ENCODE assay signal across 17 mouse cellular contexts in the genomic region with DNA sequence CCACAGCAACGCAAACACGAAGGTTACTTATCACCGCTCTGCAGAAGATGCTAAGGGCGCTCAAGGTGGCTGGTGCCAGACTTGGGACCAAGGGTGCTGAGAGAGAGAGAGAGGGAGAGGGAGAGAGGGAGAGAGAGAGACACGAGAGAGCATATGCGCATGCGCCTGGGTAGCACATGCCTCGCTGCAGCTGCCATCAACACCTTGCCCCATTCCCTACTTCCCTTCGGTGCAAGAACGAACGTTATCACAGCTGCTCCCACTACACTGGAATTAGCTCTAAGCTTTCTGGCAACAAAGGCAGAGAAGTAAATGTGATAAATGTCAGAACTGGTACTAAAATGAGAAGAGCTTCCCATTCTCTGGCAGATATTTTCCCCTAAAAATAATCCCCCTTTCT.
DNase-seq lines count a peak whose midpoint lies in the region; ATAC-seq and TF ChIP-seq lines count a peak whose summit lies in the region.
"Had no signal": no experiment of that assay in that cellular context is flagged by ENCODE, and none has a peak within 500 bp of the region (broad histone marks: within the 10 kb centered on the region; RNA-seq: fewer than 3 reads in every experiment).

No protein-coding gene starts in this region.

- no peak for TF ChIP-seq CTCF in forebrain, postnatal 0 days (IDR thresholded peaks at IDR 0.05; ENCODE audit: low read depth)
- no peak for TF ChIP-seq CTCF in heart, postnatal 0 days (IDR thresholded peaks at IDR 0.05; ENCODE audit: low read depth)
- no peak for TF ChIP-seq CTCF in midbrain, postnatal 0 days (IDR thresholded peaks at IDR 0.05)

- no peaks in the 10 kb centered on the region for H3K36me3 ChIP-seq in forebrain, postnatal 0 days (ENCODE audit: insufficient read depth)
- no peaks in the 10 kb centered on the region for H3K36me3 ChIP-seq in forebrain, embryonic 15.5 days
- H3K36me3 ChIP-seq in heart, postnatal 0 days (replicated peaks; ENCODE audit: control insufficient read depth, insufficient read depth, low read length), result peaks cover 9% of the 10 kb centered on the region
- H3K36me3 ChIP-seq in midbrain, embryonic 13.5 days, result no peaks in the 10 kb centered on the region; the same call in 1 of the 2 replicates
- H3K36me3 ChIP-seq in midbrain, embryonic 10.5 days, result peaks cover 9% of the 10 kb centered on the region
- H3K36me3 ChIP-seq in limb, embryonic 14.5 days (ENCODE audit: control insufficient read depth, insufficient read depth, low read length), result peaks cover 7% of the 10 kb centered on the region; the same call in 1 of the 2 replicates
- H3K36me3 ChIP-seq in midbrain, postnatal 0 days (ENCODE audit: insufficient read depth, low read length), result peaks cover 4% of the 10 kb centered on the region; the same call in 1 of the 2 replicates
- H3K36me3 ChIP-seq: hindbrain, embryonic 12.5 days had no signal

- no peaks in the 10 kb centered on the region for H3K9me3 ChIP-seq in forebrain, postnatal 0 days (ENCODE audit: low read length)
- no peaks in the 10 kb centered on the region for H3K9me3 ChIP-seq in forebrain, embryonic 15.5 days
- H3K9me3 ChIP-seq in heart, postnatal 0 days (replicated peaks; ENCODE audit: control insufficient read depth, low read length), result no peaks in the 10 kb centered on the region
- H3K9me3 ChIP-seq in midbrain, embryonic 13.5 days, result no peaks in the 10 kb centered on the region
- H3K9me3 ChIP-seq in midbrain, embryonic 10.5 days (replicated peaks), result no peaks in the 10 kb centered on the region
- no peaks in the 10 kb centered on the region for H3K9me3 ChIP-seq in limb, embryonic 14.5 days (ENCODE audit: control insufficient read depth, low read length)
- no peaks in the 10 kb centered on the region for H3K9me3 ChIP-seq in midbrain, postnatal 0 days (ENCODE audit: low read length)
- H3K9me3 ChIP-seq: hindbrain, embryonic 12.5 days had no signal

- no peak for TF ChIP-seq POLR2A in limb, embryonic 14.5 days (IDR thresholded peaks at IDR 0.05; ENCODE audit: borderline replicate concordance, extremely low read depth, insufficient read depth, insufficient read length)

- H3K9ac ChIP-seq in forebrain, postnatal 0 days, result no peak overlapping the region
- H3K9ac ChIP-seq in forebrain, embryonic 15.5 days (replicated peaks), result no peak overlapping the region
- no peak overlapping the region for H3K9ac ChIP-seq in heart, postnatal 0 days (replicated peaks; ENCODE audit: low read depth, low read length)
- H3K9ac ChIP-seq in midbrain, embryonic 13.5 days (replicated peaks), result no peak overlapping the region
- no peak overlapping the region for H3K9ac ChIP-seq in limb, embryonic 14.5 days (ENCODE audit: low read depth, low read length, severe bottlenecking)
- no peak overlapping the region for H3K9ac ChIP-seq in midbrain, postnatal 0 days (replicated peaks; ENCODE audit: low read length, poor library complexity, severe bottlenecking)
- H3K9ac ChIP-seq: hindbrain, embryonic 12.5 days; liver, embryonic 14.5 days had no signal

- H3K4me2 ChIP-seq in forebrain, postnatal 0 days (ENCODE audit: low read depth), result no peak overlapping the region
- no peak overlapping the region for H3K4me2 ChIP-seq in forebrain, embryonic 15.5 days (replicated peaks)
- no peak overlapping the region for H3K4me2 ChIP-seq in heart, postnatal 0 days (ENCODE audit: low read depth, low read length)
- no peak overlapping the region for H3K4me2 ChIP-seq in midbrain, embryonic 13.5 days (replicated peaks)
- 0 out of 2 replicates have a peak overlapping the region, but pooled peaks have one; percentile 16 for H3K4me2 ChIP-seq in limb, embryonic 14.5 days (replicated peaks; ENCODE audit: low read depth, low read length, severe bottlenecking)
- no peak overlapping the region for H3K4me2 ChIP-seq in midbrain, postnatal 0 days (ENCODE audit: low read depth, low read length, poor library complexity, severe bottlenecking)
- H3K4me2 ChIP-seq: hindbrain, embryonic 12.5 days had no signal

- ATAC-seq in forebrain, postnatal 0 days, result 0 out of 2 replicates have a peak, but pooled peaks have one; percentile 26
- ATAC-seq in forebrain, embryonic 15.5 days (replicated peaks), result no peak
- ATAC-seq in heart, postnatal 0 days (ENCODE audit: insufficient read depth, low read depth), result peak; percentile 7; the same call in 1 of the 2 replicates
- ATAC-seq in midbrain, embryonic 13.5 days, result no peak
- no peak for ATAC-seq in limb, embryonic 14.5 days (ENCODE audit: low FRiP score, low read depth)
- no peak for ATAC-seq in midbrain, postnatal 0 days (ENCODE audit: low FRiP score)
- ATAC-seq: lung, postnatal 0 days had no signal

- H3K27me3 ChIP-seq in forebrain, postnatal 0 days (ENCODE audit: insufficient read depth, low read length), result no peaks in the 10 kb centered on the region
- no peaks in the 10 kb centered on the region for H3K27me3 ChIP-seq in forebrain, embryonic 15.5 days
- no peaks in the 10 kb centered on the region for H3K27me3 ChIP-seq in heart, postnatal 0 days (ENCODE audit: control insufficient read depth, insufficient read depth, low read length)
- H3K27me3 ChIP-seq in midbrain, embryonic 13.5 days, result no peaks in the 10 kb centered on the region
- H3K27me3 ChIP-seq in midbrain, embryonic 10.5 days (ENCODE audit: low read depth, poor library complexity, severe bottlenecking), result no peaks in the 10 kb centered on the region
- H3K27me3 ChIP-seq in limb, embryonic 14.5 days (ENCODE audit: control insufficient read depth, insufficient read depth, low read length), result no peaks in the 10 kb centered on the region
- H3K27me3 ChIP-seq in midbrain, postnatal 0 days (ENCODE audit: insufficient read depth, low read length), result no peaks in the 10 kb centered on the region
- H3K27me3 ChIP-seq: hindbrain, embryonic 12.5 days; Patski had no signal

- peaks cover 6% of the 10 kb centered on the region; the same call in 1 of the 2 replicates for H3K4me1 ChIP-seq in forebrain, postnatal 0 days (ENCODE audit: insufficient read depth)
- H3K4me1 ChIP-seq in forebrain, embryonic 15.5 days, result peaks cover 22% of the 10 kb centered on the region
- H3K4me1 ChIP-seq in heart, postnatal 0 days (ENCODE audit: control insufficient read depth, insufficient read depth), result peaks cover 46% of the 10 kb centered on the region
- peaks cover 21% of the 10 kb centered on the region; the same call in 1 of the 2 replicates for H3K4me1 ChIP-seq in midbrain, embryonic 13.5 days (replicated peaks)
- H3K4me1 ChIP-seq in midbrain, embryonic 10.5 days, result peaks cover 18% of the 10 kb centered on the region
- H3K4me1 ChIP-seq in limb, embryonic 14.5 days (ENCODE audit: control insufficient read depth, insufficient read depth, low read length), result peaks cover 26% of the 10 kb centered on the region
- 0 out of 2 replicates have a peak, but pooled peaks cover 2% of the 10 kb centered on the region for H3K4me1 ChIP-seq in midbrain, postnatal 0 days (ENCODE audit: insufficient read depth, low read length)

- no peak overlapping the region for H3K27ac ChIP-seq in forebrain, postnatal 0 days (ENCODE audit: low read depth, low read length)
- no peak overlapping the region for H3K27ac ChIP-seq in forebrain, embryonic 15.5 days (replicated peaks)
- peak overlapping the region; percentile 99 for H3K27ac ChIP-seq in heart, postnatal 0 days (ENCODE audit: low read depth)
- H3K27ac ChIP-seq in midbrain, embryonic 13.5 days, result peak overlapping the region; percentile 19; the same call in 1 of the 2 replicates
- H3K27ac ChIP-seq in midbrain, embryonic 10.5 days (replicated peaks), result no peak overlapping the region
- no peak overlapping the region for H3K27ac ChIP-seq in limb, embryonic 14.5 days (replicated peaks; ENCODE audit: low read depth, low read length)
- H3K27ac ChIP-seq in midbrain, postnatal 0 days (ENCODE audit: low read depth, low read length), result no peak overlapping the region
- H3K27ac ChIP-seq: hindbrain, embryonic 12.5 days; liver, embryonic 14.5 days had no signal

- no peak for DNase-seq in forebrain, postnatal 0 days
- peak; percentile 67 for DNase-seq in heart, postnatal 0 days (ENCODE audit: low spot score)
- DNase-seq in heart, adult 18-20 months, result no peak
- no peak for DNase-seq in midbrain, embryonic 10.5 days (ENCODE audit: low spot score)
- no peak for DNase-seq in limb, embryonic 14.5 days (ENCODE audit: low spot score)
- no peak for DNase-seq in midbrain, postnatal 0 days (ENCODE audit: low spot score)
- DNase-seq: B cell, adult 2 months; cerebellum, postnatal 36 days; gastrocnemius, postnatal 10 days; kidney, postnatal 14 days; layer of hippocampus, adult 9-11 months had no signal

- TF ChIP-seq EP300 in heart, postnatal 0 days (IDR thresholded peaks at IDR 0.05; ENCODE audit: low read depth), result no peak

- H3K4me3 ChIP-seq in forebrain, postnatal 0 days (ENCODE audit: low read depth, low read length), result no peak overlapping the region
- H3K4me3 ChIP-seq in forebrain, embryonic 15.5 days, result no peak overlapping the region
- no peak overlapping the region for H3K4me3 ChIP-seq in heart, postnatal 0 days (ENCODE audit: low read depth, low read length)
- H3K4me3 ChIP-seq in midbrain, embryonic 13.5 days (replicated peaks), result no peak overlapping the region
- H3K4me3 ChIP-seq in midbrain, embryonic 10.5 days, result no peak overlapping the region
- H3K4me3 ChIP-seq in limb, embryonic 14.5 days (replicated peaks; ENCODE audit: low read length), result no peak overlapping the region
- H3K4me3 ChIP-seq in midbrain, postnatal 0 days (ENCODE audit: low read depth, low read length), result no peak overlapping the region
- H3K4me3 ChIP-seq: hindbrain, embryonic 12.5 days had no signal

- 64% methylated on average over 11 of the region's 11 CpGs for WGBS in forebrain, postnatal 0 days
- WGBS in forebrain, embryonic 15.5 days, result 75% methylated on average over 11 of the region's 11 CpGs
- WGBS in heart, postnatal 0 days, result 27% methylated on average over 11 of the region's 11 CpGs
- 76% methylated on average over 11 of the region's 11 CpGs for WGBS in midbrain, embryonic 13.5 days
- 88% methylated on average over 11 of the region's 11 CpGs for WGBS in midbrain, embryonic 10.5 days
- 39% methylated on average over 11 of the region's 11 CpGs for WGBS in limb, embryonic 14.5 days
- WGBS in midbrain, postnatal 0 days, result 80% methylated on average over 11 of the region's 11 CpGs

Comparison
In these comparisons a context has a peak if more than half of its experiments do, and no peak if none do; other contexts are left out.
1. ATAC-seq: peak in forebrain, postnatal 0 days (single experiment) and heart, postnatal 0 days (single experiment); none in forebrain, embryonic 15.5 days (single experiment), midbrain, embryonic 13.5 days (single experiment), limb, embryonic 14.5 days (single experiment) and midbrain, postnatal 0 days (single experiment).
2. H3K27ac ChIP-seq: peak in heart, postnatal 0 days (single experiment) and midbrain, embryonic 13.5 days (single experiment); none in forebrain, postnatal 0 days (single experiment), forebrain, embryonic 15.5 days (single experiment), midbrain, embryonic 10.5 days (single experiment), limb, embryonic 14.5 days (single experiment) and midbrain, postnatal 0 days (single experiment).